Mouse (Mus musculus): ENCODE results near the gene Ahnak2.

- TF ChIP-seq CTCF (IDR thresholded peaks at IDR 0.05; ENCODE audit: low read depth) (peak; percentile 89), EP300 (IDR thresholded peaks at IDR 0.05; ENCODE audit: low read depth) (no peak)
These were observed 59.1 kb downstream of the Ahnak2 start for GRCm38 (mm10) chr12:112743168-112743975.

All from liver, postnatal 0 days (tissue).